ENCODE assay signal across 16 mouse cellular contexts in genomic region chr5:48489549-48490288, GRCm38 (mm10).
DNase-seq lines count a peak whose midpoint lies in the region; ATAC-seq and TF ChIP-seq lines count a peak whose summit lies in the region.
"Had no signal": no experiment of that assay in that cellular context is flagged by ENCODE, and none has a peak within 500 bp of the region (broad histone marks: within the 10 kb centered on the region; RNA-seq: fewer than 3 reads in every experiment).

No protein-coding gene starts in this region.

- no peak overlapping the region for H3K9ac ChIP-seq in midbrain, postnatal 0 days (replicated peaks; ENCODE audit: low read length, poor library complexity, severe bottlenecking)
- no peak overlapping the region for H3K9ac ChIP-seq in forebrain, embryonic 14.5 days (ENCODE audit: low read length)
- H3K9ac ChIP-seq in midbrain, embryonic 13.5 days (replicated peaks), result no peak overlapping the region
- no peak overlapping the region for H3K9ac ChIP-seq in heart, adult 2 months (ENCODE audit: low read depth, low read length)
- H3K9ac ChIP-seq: limb, embryonic 15.5 days had no signal

- intact Hi-C loops in heart, adult 2 months (cut with DNase I), result no loop called here

- WGBS in midbrain, embryonic 10.5 days, result 45% methylated on average over 5 of the region's 5 CpGs
- 29% methylated on average over 5 of the region's 5 CpGs for whole genome bisulfite sequencing in midbrain, postnatal 0 days
- 34% methylated on average over 5 of the region's 5 CpGs for WGBS in forebrain, embryonic 14.5 days
- 25% methylated on average over 5 of the region's 5 CpGs for WGBS in midbrain, embryonic 13.5 days
- 46% methylated on average over 5 of the region's 5 CpGs for WGBS in heart, adult 2 months

- no peak overlapping the region for H3K4me3 ChIP-seq in midbrain, embryonic 10.5 days
- no peak overlapping the region for H3K4me3 ChIP-seq in midbrain, postnatal 0 days (ENCODE audit: low read depth, low read length)
- no peak overlapping the region for H3K4me3 ChIP-seq in forebrain, embryonic 14.5 days (ENCODE audit: low read depth, low read length)
- no peak overlapping the region for H3K4me3 ChIP-seq in midbrain, embryonic 13.5 days (replicated peaks)
- H3K4me3 ChIP-seq in heart, adult 2 months, result no peak overlapping the region
- H3K4me3 ChIP-seq: limb, embryonic 15.5 days had no signal

- H3K36me3 ChIP-seq in midbrain, embryonic 10.5 days, result no peaks in the 10 kb centered on the region
- H3K36me3 ChIP-seq in midbrain, postnatal 0 days (ENCODE audit: insufficient read depth, low read length), result no peaks in the 10 kb centered on the region
- H3K36me3 ChIP-seq in forebrain, embryonic 14.5 days (ENCODE audit: control insufficient read depth, insufficient read depth, low read length), result no peaks in the 10 kb centered on the region
- H3K36me3 ChIP-seq in midbrain, embryonic 13.5 days, result no peaks in the 10 kb centered on the region
- H3K36me3 ChIP-seq in heart, adult 2 months (ENCODE audit: control insufficient read depth, insufficient read depth, low read length), result no peaks in the 10 kb centered on the region
- H3K36me3 ChIP-seq: limb, embryonic 15.5 days had no signal

- H3K27me3 ChIP-seq in midbrain, embryonic 10.5 days (ENCODE audit: low read depth, poor library complexity, severe bottlenecking), result no peaks in the 10 kb centered on the region
- H3K27me3 ChIP-seq in midbrain, postnatal 0 days (ENCODE audit: insufficient read depth, low read length), result no peaks in the 10 kb centered on the region
- no peaks in the 10 kb centered on the region for H3K27me3 ChIP-seq in forebrain, embryonic 14.5 days (replicated peaks; ENCODE audit: control insufficient read depth, insufficient read depth, low read length)
- no peaks in the 10 kb centered on the region for H3K27me3 ChIP-seq in midbrain, embryonic 13.5 days
- no peaks in the 10 kb centered on the region for H3K27me3 ChIP-seq in heart, adult 2 months (ENCODE audit: control insufficient read depth, insufficient read depth, low read length)
- H3K27me3 ChIP-seq: limb, embryonic 15.5 days had no signal

- DNase-seq in midbrain, embryonic 10.5 days (ENCODE audit: low spot score), result peak; percentile 25
- no peak for DNase-seq in midbrain, postnatal 0 days (ENCODE audit: low spot score)
- DNase-seq in forebrain, embryonic 14.5 days (ENCODE audit: low spot score), result peak; percentile 13
- no peak for DNase-seq in left cerebral cortex, adult 8-10 months (ENCODE audit: low spot score in 2 of 2)
- no peak for DNase-seq in MN1 (ENCODE audit: low spot score)
- no peak for DNase-seq in heart, adult 2 months
- DNase-seq: adrenal gland, postnatal 10 days; cerebellum, postnatal 14 days; kidney, adult 11 months; kidney, postnatal 14 days; layer of hippocampus, adult 9-11 months; lung, adult 18-20 months; thymus, adult 2 months had no signal

- H3K9me3 ChIP-seq in midbrain, embryonic 10.5 days (replicated peaks), result no peaks in the 10 kb centered on the region
- H3K9me3 ChIP-seq in midbrain, postnatal 0 days (ENCODE audit: low read length), result no peaks in the 10 kb centered on the region
- no peaks in the 10 kb centered on the region for H3K9me3 ChIP-seq in forebrain, embryonic 14.5 days (replicated peaks; ENCODE audit: control insufficient read depth, low read length)
- no peaks in the 10 kb centered on the region for H3K9me3 ChIP-seq in midbrain, embryonic 13.5 days
- H3K9me3 ChIP-seq: limb, embryonic 15.5 days had no signal

- 0 out of 2 replicates have a peak overlapping the region, but pooled peaks have one; percentile 38 for H3K27ac ChIP-seq in midbrain, embryonic 10.5 days (replicated peaks)
- no peak overlapping the region for H3K27ac ChIP-seq in midbrain, postnatal 0 days (ENCODE audit: low read depth, low read length)
- no peak overlapping the region for H3K27ac ChIP-seq in forebrain, embryonic 14.5 days (ENCODE audit: low read depth, low read length)
- peak overlapping the region; percentile 17; the same call in 1 of the 2 replicates for H3K27ac ChIP-seq in midbrain, embryonic 13.5 days
- no peak overlapping the region for H3K27ac ChIP-seq in heart, adult 2 months
- H3K27ac ChIP-seq: limb, embryonic 15.5 days; macrophage had no signal

- no peak for TF ChIP-seq EP300 in heart, adult 2 months (IDR thresholded peaks at IDR 0.05; ENCODE audit: insufficient read depth, low read depth, low read length)

- no peak for ATAC-seq in midbrain, postnatal 0 days (ENCODE audit: low FRiP score)
- peak; percentile 42; the same call in 1 of the 2 replicates for ATAC-seq in forebrain, embryonic 14.5 days
- peak; percentile 86 for ATAC-seq in midbrain, embryonic 13.5 days

- no peak overlapping the region for H3K4me2 ChIP-seq in midbrain, postnatal 0 days (ENCODE audit: low read depth, low read length, poor library complexity, severe bottlenecking)
- H3K4me2 ChIP-seq in forebrain, embryonic 14.5 days (ENCODE audit: low read length), result no peak overlapping the region
- H3K4me2 ChIP-seq in midbrain, embryonic 13.5 days (replicated peaks), result no peak overlapping the region
- H3K4me2 ChIP-seq: limb, embryonic 15.5 days had no signal

- no peak for TF ChIP-seq CTCF in midbrain, postnatal 0 days (IDR thresholded peaks at IDR 0.05)
- TF ChIP-seq CTCF in heart, adult 2 months (IDR thresholded peaks at IDR 0.05), result no peak

- no peak for TF ChIP-seq POLR2A in heart, adult 2 months (IDR thresholded peaks at IDR 0.05; ENCODE audit: insufficient read depth, low read depth, low read length)

- no peaks in the 10 kb centered on the region for H3K79me2 ChIP-seq in heart, adult 2 months (replicated peaks; ENCODE audit: control insufficient read depth, insufficient read depth, low read length)

- H3K4me1 ChIP-seq in midbrain, embryonic 10.5 days, result peaks cover 18% of the 10 kb centered on the region
- H3K4me1 ChIP-seq in midbrain, postnatal 0 days (ENCODE audit: insufficient read depth, low read length), result no peaks in the 10 kb centered on the region
- H3K4me1 ChIP-seq in forebrain, embryonic 14.5 days (ENCODE audit: control insufficient read depth, insufficient read depth, low read length), result no peaks in the 10 kb centered on the region
- peaks cover 8% of the 10 kb centered on the region for H3K4me1 ChIP-seq in midbrain, embryonic 13.5 days (replicated peaks)
- no peaks in the 10 kb centered on the region for H3K4me1 ChIP-seq in heart, adult 2 months (ENCODE audit: control insufficient read depth, insufficient read depth, low read length)
- H3K4me1 ChIP-seq: limb, embryonic 15.5 days had no signal

Comparison
In these comparisons a context has a peak if more than half of its experiments do, and no peak if none do; other contexts are left out.
1. DNase-seq: peak in midbrain, embryonic 10.5 days (single experiment) and forebrain, embryonic 14.5 days (single experiment); none in midbrain, postnatal 0 days (single experiment), left cerebral cortex, adult 8-10 months (0 of 2), MN1 (single experiment) and heart, adult 2 months (0 of 2).
2. H3K27ac ChIP-seq: peak in midbrain, embryonic 10.5 days (single experiment) and midbrain, embryonic 13.5 days (single experiment); none in midbrain, postnatal 0 days (single experiment), forebrain, embryonic 14.5 days (single experiment) and heart, adult 2 months (single experiment).